Mouse (Mus musculus) kidney, postnatal 0 days (tissue): ENCODE results near the gene Ints13. TPM values are rescaled to one million over a fixed set of nuclear protein-coding genes. Genes with fewer than 3 reads are reported as not detected.

ENCODE experiments used
- ATAC-seq: fragments of 200-750 bp; cut with Nextera tagmentation; replicated peaks from 2 replicates; pipeline ENCODE4 v1.8.0; 2017; ENCODE audit warnings: low read depth, moderate number of reproducible peaks, moderate TSS enrichment, moderate library complexity; ENCODE audit not compliant: low FRiP score
- DNase-seq: peaks from one replicate; pipeline ENCODE4 v3.0.0-alpha.2; 2016; ENCODE audit warnings: low spot score
- H3K27ac ChIP-seq: fragments of 300-500 bp; sonication (generic); 2 replicates; pipeline ENCODE4 v1.5.1; 2014; ENCODE audit warnings: mild to moderate bottlenecking
- H3K27me3 ChIP-seq: fragments of 300-500 bp; sonication (generic); 2 replicates; pipeline ENCODE4 v1.6.1; 2014; ENCODE audit warnings: low read length, mixed read lengths; ENCODE audit not compliant: insufficient read depth
- H3K36me3 ChIP-seq: fragments of 300-500 bp; sonication (generic); 2 replicates; pipeline ENCODE4 v1.6.1; 2014; ENCODE audit warnings: low read length, mixed read lengths; ENCODE audit not compliant: insufficient read depth
- H3K4me1 ChIP-seq: fragments of 300-500 bp; sonication (generic); replicated peaks from 2 replicates; pipeline ENCODE4 v1.6.1; 2014; ENCODE audit warnings: antibody characterized with exemption, low read length, mixed read lengths; ENCODE audit not compliant: insufficient read depth
- H3K4me2 ChIP-seq: fragments of 300-500 bp; sonication (generic); 2 replicates; pipeline ENCODE4 v1.6.1; 2014; ENCODE audit warnings: mild to moderate bottlenecking, low read length, moderate library complexity, mixed read lengths
- H3K4me3 ChIP-seq: fragments of 300-500 bp; sonication (generic); replicated peaks from 2 replicates; pipeline ENCODE4 v1.5.1; 2014; ENCODE audit warnings: low read depth, low read length
- H3K9ac ChIP-seq: fragments of 300-500 bp; sonication (generic); 2 replicates; pipeline ENCODE4 v1.6.1; 2014; ENCODE audit warnings: low read depth, low read length
- H3K9me3 ChIP-seq: fragments of 300-500 bp; sonication (generic); replicated peaks from 2 replicates; pipeline ENCODE4 v1.6.1; 2016; ENCODE audit warnings: low read length, inconsistent platforms, mixed read lengths
- CTCF ChIP-seq: IDR thresholded peaks from 2 replicates; pipeline ENCODE4 v1.5.1; 2016; ENCODE audit warnings: antibody characterized with exemption, low read depth, mild to moderate bottlenecking, moderate library complexity
- WGBS: fragments of 180-500 bp; shearing (Covaris S2); extraction: QIAGEN DNeasy Blood & Tissue Kit; methylation state at CpG from one replicate; pipeline ENCODE4 v1.1.7; 2014; 5-methylcytosine and 5-hydroxymethylcytosine counted together
- polyA plus RNA-seq: library from polyadenylated mRNA; unstranded; fragments of >200 nt; fragmentation: Nextera tagmentation; extraction: Ambion mirVana; gene quantifications from 2 replicates; pipeline ENCODE4 v1.2.1, GENCODE M21; 2015

The Ints13 gene
- polyA plus RNA-seq, 1 experiment from 2014 or later = 49.4 TPM

- Histone ChIP-seq H3K4me2 (no peak overlapping the region), H3K27me3 (no peaks in the 10 kb centered on the region), H3K36me3 (no peaks in the 10 kb centered on the region), H3K9me3 (no peaks in the 10 kb centered on the region), H3K4me1 (no peaks in the 10 kb centered on the region), H3K27ac (no peak overlapping the region), H3K4me3 (no peak overlapping the region), H3K9ac (no peak overlapping the region)
- DNase-seq (no peak), ATAC-seq (no peak)
- no peak for TF ChIP-seq CTCF
- WGBS = 73% methylated on average over 2 of the region's 2 CpGs
These were observed 67.7 kb downstream of the Ints13 start for GRCm38 (mm10) chr6:146509891-146510290.

GRCm38 (mm10) chr6:146504459-146504858 lies 73.2 kb downstream of the Ints13 start:
- no peaks in the 10 kb centered on the region for H3K36me3 ChIP-seq
- no peak overlapping the region for H3K9ac ChIP-seq
- TF ChIP-seq CTCF = no peak
- no peaks in the 10 kb centered on the region for H3K9me3 ChIP-seq
- DNase-seq = no peak
- no peak overlapping the region for H3K4me3 ChIP-seq
- H3K4me2 ChIP-seq = no peak overlapping the region
- WGBS = 89% methylated on average over 2 of the region's 2 CpGs
- H3K27me3 ChIP-seq = no peaks in the 10 kb centered on the region
- H3K27ac ChIP-seq = no peak overlapping the region
- no peak for ATAC-seq
- no peaks in the 10 kb centered on the region; the same call in 1 of the 2 replicates for H3K4me1 ChIP-seq

- 32% methylated on average over 3 of the region's 3 CpGs for WGBS
- Histone ChIP-seq H3K27ac (no peak overlapping the region), H3K4me2 (peak overlapping the region; percentile 98), H3K9ac (peak overlapping the region; percentile 81), H3K4me3 (peak overlapping the region; percentile 69), H3K9me3 (no peaks in the 10 kb centered on the region), H3K27me3 (no peaks in the 10 kb centered on the region), H3K36me3 (no peaks in the 10 kb centered on the region), H3K4me1 (no peaks in the 10 kb centered on the region; the same call in 1 of the 2 replicates)
- ATAC-seq = no peak
- TF ChIP-seq CTCF = no peak
- no peak for DNase-seq
These were observed 74.8 kb downstream of the Ints13 start for GRCm38 (mm10) chr6:146502856-146503255.

- H3K27ac ChIP-seq = peak within 1 kb of the TSS; percentile 81
- H3K4me1 ChIP-seq = no peaks in the 10 kb centered on the region; the same call in 1 of the 2 replicates
- H3K4me3 ChIP-seq = peak within 1 kb of the TSS; percentile 69
- no peaks in the 10 kb centered on the region for H3K9me3 ChIP-seq
- H3K9ac ChIP-seq = peak within 1 kb of the TSS; percentile 81
- TF ChIP-seq CTCF = peak; percentile 15
- ATAC-seq = peak; percentile 91
- WGBS = under 1% methylated on average over 68 of the region's 70 CpGs
- H3K27me3 ChIP-seq = no peaks in the 10 kb centered on the region
- H3K4me2 ChIP-seq = peak within 1 kb of the TSS; percentile 98
- peak; percentile 83 for DNase-seq
- no peaks in the 10 kb centered on the region for H3K36me3 ChIP-seq
These were observed 75.5 kb downstream of the Ints13 start, which contains the start of gene Itpr2 for GRCm38 (mm10) chr6:146501866-146502804. Gene Itpr2, minus strand, starts transcription at chr6:146502223.

- no peak for TF ChIP-seq CTCF
- Histone ChIP-seq H3K4me2 (peak overlapping the region; percentile 98), H3K9me3 (no peaks in the 10 kb centered on the region), H3K27ac (peak overlapping the region; percentile 81), H3K36me3 (no peaks in the 10 kb centered on the region), H3K27me3 (no peaks in the 10 kb centered on the region), H3K4me3 (peak overlapping the region; percentile 69), H3K4me1 (no peaks in the 10 kb centered on the region; the same call in 1 of the 2 replicates), H3K9ac (peak overlapping the region; percentile 81)
- WGBS = 1% methylated on average over 30 of the region's 30 CpGs
- ATAC-seq (peak; percentile 24; the same call in 1 of the 2 replicates), DNase-seq (peak; percentile 58)
These were observed 76.2 kb downstream of the Ints13 start for GRCm38 (mm10) chr6:146501316-146501865.

GRCm38 (mm10) chr6:146500771-146501170 lies 76.9 kb downstream of the Ints13 start:
- Histone ChIP-seq H3K4me1 (no peaks in the 10 kb centered on the region; the same call in 1 of the 2 replicates), H3K9ac (peak overlapping the region; percentile 81), H3K4me3 (peak overlapping the region; percentile 69), H3K9me3 (no peaks in the 10 kb centered on the region), H3K27me3 (no peaks in the 10 kb centered on the region), H3K27ac (no peak overlapping the region), H3K4me2 (peak overlapping the region; percentile 98), H3K36me3 (no peaks in the 10 kb centered on the region)
- DNase-seq = no peak
- ATAC-seq = no peak
- 65% methylated on average over 5 of the region's 5 CpGs for WGBS
- TF ChIP-seq CTCF = no peak
